Mouse (Mus musculus) myocyte (in vitro differentiated cells): ENCODE measurements around the gene Glp1r. TPM values are rescaled to one million over a fixed set of nuclear protein-coding genes. Genes with fewer than 3 reads are reported as not detected.

Experiments
- H3K27me3 ChIP-seq: one replicate; pipeline ENCODE4 v1.6.1; 2011; ENCODE audit not compliant: control insufficient read depth, insufficient read depth, insufficient read length
- H3K36me3 ChIP-seq: one replicate; pipeline ENCODE4 v1.6.1; 2011; ENCODE audit not compliant: control insufficient read depth, insufficient read depth
- H3K4me2 ChIP-seq: one replicate; pipeline ENCODE4 v1.6.1; 2011; ENCODE audit warnings: low read depth, control low read depth
- H3K4me3 ChIP-seq: one replicate; pipeline ENCODE4 v1.5.1; 2011; ENCODE audit warnings: mild to moderate bottlenecking, control low read depth, moderate library complexity
- H3K79me2 ChIP-seq: one replicate; pipeline ENCODE4 v1.6.1; 2011; ENCODE audit not compliant: control insufficient read depth, insufficient read depth
- H3ac ChIP-seq: one replicate; pipeline ENCODE4 v1.6.1; 2011; ENCODE audit not compliant: control insufficient read depth, insufficient read length
- CEBPB ChIP-seq: IDR thresholded peaks from 2 replicates; pipeline ENCODE4 v1.6.1; 2011; ENCODE audit warnings: mild to moderate bottlenecking, moderate library complexity; ENCODE audit not compliant: poor library complexity, insufficient read depth, severe bottlenecking
- E2F4 ChIP-seq: IDR thresholded peaks from one replicate; pipeline ENCODE4 v1.6.1; 2011; ENCODE audit warnings: mild to moderate bottlenecking, control low read depth, moderate library complexity; ENCODE audit not compliant: insufficient read depth
- MAX ChIP-seq: IDR thresholded peaks from one replicate; pipeline ENCODE4 v1.6.1; 2011; ENCODE audit warnings: low read depth, mild to moderate bottlenecking, control low read depth
- MYOD1 ChIP-seq, 3 experiments: IDR thresholded peaks; one replicate each; pipeline ENCODE4 v1.6.1; 2011; ENCODE audit warnings: control low read depth in 2 of 3, low read depth in 2 of 3, mild to moderate bottlenecking in 2 of 3, moderate library complexity in 1 of 3; ENCODE audit not compliant: insufficient read length in 2 of 3, control insufficient read depth in 1 of 3
- MYOG ChIP-seq, 3 experiments: IDR thresholded peaks; one replicate each; pipeline ENCODE4 v1.6.1; 2011; ENCODE audit warnings: control low read depth in 2 of 3, low read depth in 2 of 3, mild to moderate bottlenecking in 2 of 3; ENCODE audit not compliant: insufficient read length in 2 of 3, control insufficient read depth in 1 of 3, insufficient read depth in 1 of 3
- POLR2A ChIP-seq: IDR thresholded peaks from one replicate; pipeline ENCODE4 v1.6.1; 2011; ENCODE audit warnings: low read depth, mild to moderate bottlenecking, control low read depth, moderate library complexity; ENCODE audit not compliant: insufficient read length
- POLR2AphosphoS2 ChIP-seq: IDR thresholded peaks from one replicate; pipeline ENCODE4 v1.6.1; 2011; ENCODE audit warnings: low read depth, control low read depth; ENCODE audit not compliant: insufficient read length
- REST ChIP-seq: IDR thresholded peaks from one replicate; pipeline ENCODE4 v1.6.1; 2011; ENCODE audit warnings: mild to moderate bottlenecking, control low read depth, moderate library complexity; ENCODE audit not compliant: insufficient read depth, insufficient read length
- SRF ChIP-seq: IDR thresholded peaks from one replicate; pipeline ENCODE4 v1.6.1; 2011; ENCODE audit warnings: low read depth; ENCODE audit not compliant: control insufficient read depth, insufficient read length
- TCF12 ChIP-seq: IDR thresholded peaks from one replicate; pipeline ENCODE4 v1.6.1; 2011; ENCODE audit warnings: mild to moderate bottlenecking, control low read depth; ENCODE audit not compliant: poor library complexity, insufficient read depth, severe bottlenecking
- TCF3 ChIP-seq: IDR thresholded peaks from one replicate; pipeline ENCODE4 v1.6.1; 2011; ENCODE audit warnings: low read depth, control low read depth; ENCODE audit not compliant: insufficient read length
- USF1 ChIP-seq: IDR thresholded peaks from one replicate; pipeline ENCODE4 v1.6.1; 2011; ENCODE audit warnings: low read depth, mild to moderate bottlenecking, control low read depth, moderate library complexity
- polyA plus RNA-seq: library from polyadenylated mRNA; unstranded; fragments of >200 nt; fragmentation: generic; extraction: Trizol; gene quantifications from one replicate; pipeline ENCODE4 v1.2.1, GENCODE M21; 2012; ENCODE audit warnings: missing spikeins

The Glp1r gene
- polyA plus RNA-seq, 1 experiment: 1.3 TPM

- TF ChIP-seq MYOD1 (IDR thresholded peaks at IDR 0.05; ENCODE audit: control insufficient read depth in 1 of 3, insufficient read length in 2 of 3, low read depth in 2 of 3): no peak
- no peak for TF ChIP-seq POLR2A
- no peak for TF ChIP-seq POLR2AphosphoS2
- TF ChIP-seq REST: no peak
- no peak for TF ChIP-seq E2F4
- no peak for TF ChIP-seq CEBPB
- no peak for TF ChIP-seq SRF
- no peak for TF ChIP-seq USF1
- TF ChIP-seq MYOG (IDR thresholded peaks at IDR 0.05; ENCODE audit: control insufficient read depth in 1 of 3, insufficient read depth in 1 of 3, insufficient read length in 2 of 3, low read depth in 2 of 3): no peak
- no peak for TF ChIP-seq TCF12
- TF ChIP-seq TCF3: no peak
- TF ChIP-seq MAX: no peak
- no peaks in the 10 kb centered on the region for H3K36me3 ChIP-seq
- no peaks in the 10 kb centered on the region for H3K79me2 ChIP-seq
- no peak overlapping the region for H3K4me3 ChIP-seq
- no peak overlapping the region for H3ac ChIP-seq
- no peaks in the 10 kb centered on the region for H3K27me3 ChIP-seq
- H3K4me2 ChIP-seq: no peak overlapping the region
Observed at GRCm38 (mm10) chr17:30973332-30973731, 71.7 kb downstream of the Glp1r start.

GRCm38 (mm10) chr17:30977290-30977689 is 75.7 kb downstream of the Glp1r start:
- no peak for TF ChIP-seq TCF3
- no peak for TF ChIP-seq MYOD1 (IDR thresholded peaks at IDR 0.05; ENCODE audit: control insufficient read depth in 1 of 3, insufficient read length in 2 of 3, low read depth in 2 of 3)
- TF ChIP-seq USF1: no peak
- no peak for TF ChIP-seq MAX
- TF ChIP-seq MYOG (IDR thresholded peaks at IDR 0.05; ENCODE audit: control insufficient read depth in 1 of 3, insufficient read depth in 1 of 3, insufficient read length in 2 of 3, low read depth in 2 of 3): no peak
- TF ChIP-seq SRF: no peak
- TF ChIP-seq POLR2A: no peak
- TF ChIP-seq E2F4: no peak
- no peak for TF ChIP-seq TCF12
- no peak for TF ChIP-seq REST
- no peak for TF ChIP-seq CEBPB

GRCm38 (mm10) chr17:30978556-30978955 is 76.9 kb downstream of the Glp1r start:
- Histone ChIP-seq H3K36me3 (no peaks in the 10 kb centered on the region), H3K79me2 (no peaks in the 10 kb centered on the region), H3K27me3 (no peaks in the 10 kb centered on the region), H3K4me3 (no peak overlapping the region), H3ac (no peak overlapping the region), H3K4me2 (no peak overlapping the region)
- no peak for TF ChIP-seq POLR2AphosphoS2
- TF ChIP-seq MYOG (IDR thresholded peaks at IDR 0.05; ENCODE audit: control insufficient read depth in 1 of 3, insufficient read depth in 1 of 3, insufficient read length in 2 of 3, low read depth in 2 of 3): no peak
- no peak for TF ChIP-seq TCF12
- no peak for TF ChIP-seq MYOD1 (IDR thresholded peaks at IDR 0.05; ENCODE audit: control insufficient read depth in 1 of 3, insufficient read length in 2 of 3, low read depth in 2 of 3)
- no peak for TF ChIP-seq SRF
- TF ChIP-seq USF1: no peak
- TF ChIP-seq REST: no peak
- TF ChIP-seq MAX: no peak
- TF ChIP-seq E2F4: no peak
- TF ChIP-seq CEBPB: no peak
- TF ChIP-seq POLR2A: no peak
- TF ChIP-seq TCF3: no peak

More at GRCm38 (mm10) chr17:30977290-30977689, 75.7 kb downstream of the Glp1r start:
- Histone ChIP-seq H3K4me3 (no peak overlapping the region), H3K4me2 (no peak overlapping the region), H3K27me3 (no peaks in the 10 kb centered on the region), H3K36me3 (no peaks in the 10 kb centered on the region), H3ac (no peak overlapping the region), H3K79me2 (no peaks in the 10 kb centered on the region)

- Histone ChIP-seq H3K27me3 (no peaks in the 10 kb centered on the region), H3K4me2 (no peak overlapping the region), H3ac (no peak overlapping the region), H3K79me2 (no peaks in the 10 kb centered on the region), H3K36me3 (no peaks in the 10 kb centered on the region), H3K4me3 (no peak overlapping the region)
- no peak for TF ChIP-seq TCF3
- no peak for TF ChIP-seq MYOG (IDR thresholded peaks at IDR 0.05; ENCODE audit: control insufficient read depth in 1 of 3, insufficient read depth in 1 of 3, insufficient read length in 2 of 3, low read depth in 2 of 3)
- TF ChIP-seq REST: no peak
Observed at GRCm38 (mm10) chr17:30983521-30983920, 81.9 kb downstream of the Glp1r start.

GRCm38 (mm10) chr17:30990254-30990653 is 88.6 kb downstream of the Glp1r start:
- no peaks in the 10 kb centered on the region for H3K79me2 ChIP-seq
- H3K4me3 ChIP-seq: no peak overlapping the region
- H3K36me3 ChIP-seq: no peaks in the 10 kb centered on the region
- TF ChIP-seq POLR2A: no peak
- TF ChIP-seq TCF12: no peak
- TF ChIP-seq TCF3: no peak
- TF ChIP-seq USF1: no peak
- no peak for TF ChIP-seq MAX
- TF ChIP-seq E2F4: no peak
- TF ChIP-seq MYOD1 (IDR thresholded peaks at IDR 0.05; ENCODE audit: control insufficient read depth in 1 of 3, insufficient read length in 2 of 3, low read depth in 2 of 3): no peak
- no peak for TF ChIP-seq SRF
- TF ChIP-seq CEBPB: no peak
- no peak for TF ChIP-seq MYOG (IDR thresholded peaks at IDR 0.05; ENCODE audit: control insufficient read depth in 1 of 3, insufficient read depth in 1 of 3, insufficient read length in 2 of 3, low read depth in 2 of 3)
- no peak for TF ChIP-seq POLR2AphosphoS2
- no peak for TF ChIP-seq REST
- no peak overlapping the region for H3ac ChIP-seq
- no peak overlapping the region for H3K4me2 ChIP-seq
- no peaks in the 10 kb centered on the region for H3K27me3 ChIP-seq

Other genes starting within 250 kb of the Glp1r start
- gene Umodl1, start 52.8 kb downstream of the Glp1r start, polyA plus RNA-seq: not detected
- 0.94 TPM for gene Abcg1, start 155.9 kb downstream of the Glp1r start, polyA plus RNA-seq
- gene Tff3, start 227.8 kb downstream of the Glp1r start, polyA plus RNA-seq: not detected
- not detected for gene Tff2, start 242.5 kb downstream of the Glp1r start, polyA plus RNA-seq